Mouse (Mus musculus): ENCODE results near the gene Cela3b.

The Cela3b gene

DNA sequence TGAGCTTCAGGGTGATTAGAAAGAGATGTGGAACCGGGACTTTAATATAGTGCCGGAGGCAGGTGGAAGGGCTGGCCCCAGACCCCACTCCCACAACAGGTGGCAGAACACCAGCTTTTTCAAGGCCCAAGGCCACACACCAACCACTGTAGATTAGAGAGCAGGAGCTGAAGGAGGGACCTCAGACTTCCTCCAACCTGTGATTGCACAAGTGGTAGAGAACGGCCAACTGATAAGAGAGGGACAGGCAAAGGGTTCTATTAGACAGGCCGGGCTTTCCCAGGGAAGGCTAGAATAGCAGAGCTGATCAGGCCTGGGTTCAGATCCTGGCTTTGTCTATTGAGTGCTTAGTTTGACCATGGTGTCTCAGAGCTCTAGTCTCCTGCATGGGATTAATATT lies at the start of gene Cela3b:
Gene Cela3b (minus strand): TSS at position 39 of the 400 bp plus-strand sequence.
- no peak for DNase-seq

DNA sequence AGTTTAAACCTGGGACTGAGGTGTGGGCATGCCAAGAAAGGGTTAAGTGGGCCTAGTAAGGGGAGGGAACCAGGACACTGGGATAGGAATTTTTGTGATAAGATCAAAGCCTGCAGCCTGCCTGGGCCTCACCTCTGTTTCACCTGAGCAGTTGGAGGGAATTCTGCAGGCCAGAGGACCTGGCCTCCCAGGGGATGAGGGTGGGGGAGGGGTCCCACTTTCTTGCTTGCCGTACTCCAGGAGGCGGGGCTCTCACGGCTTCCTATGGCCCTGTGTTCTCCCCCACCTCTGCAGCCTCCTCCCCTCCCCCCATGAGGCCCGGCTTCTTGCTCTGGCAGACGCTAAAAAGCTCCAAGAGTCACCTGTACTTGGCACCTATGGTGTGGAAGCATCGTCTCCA lies 49.4 kb upstream of the Cela3b start:
- DNase-seq = peak; percentile 84 to 92

DNA sequence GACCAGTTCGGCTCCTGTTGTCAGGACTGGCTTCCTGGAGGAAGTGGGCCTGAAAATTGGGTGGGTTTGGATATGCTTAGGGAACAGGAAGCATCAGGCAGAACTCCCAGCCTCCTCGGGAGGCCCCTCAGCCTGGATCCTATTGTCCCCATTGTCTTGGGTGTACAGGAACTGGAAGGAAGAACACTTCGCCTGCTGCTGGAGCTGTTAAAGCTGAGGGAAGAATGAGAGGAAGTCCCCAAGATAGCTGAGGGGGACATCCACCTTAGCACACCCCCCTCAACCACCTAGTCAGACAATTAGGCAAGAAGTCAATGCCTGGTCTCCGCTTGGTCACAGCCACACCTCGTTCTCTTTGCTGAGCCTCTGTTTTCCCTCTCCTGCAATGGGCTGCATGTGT lies 48.0 kb upstream of the Cela3b start:
- DNase-seq = peak in 1 of 2 experiments; percentile 45

DNA sequence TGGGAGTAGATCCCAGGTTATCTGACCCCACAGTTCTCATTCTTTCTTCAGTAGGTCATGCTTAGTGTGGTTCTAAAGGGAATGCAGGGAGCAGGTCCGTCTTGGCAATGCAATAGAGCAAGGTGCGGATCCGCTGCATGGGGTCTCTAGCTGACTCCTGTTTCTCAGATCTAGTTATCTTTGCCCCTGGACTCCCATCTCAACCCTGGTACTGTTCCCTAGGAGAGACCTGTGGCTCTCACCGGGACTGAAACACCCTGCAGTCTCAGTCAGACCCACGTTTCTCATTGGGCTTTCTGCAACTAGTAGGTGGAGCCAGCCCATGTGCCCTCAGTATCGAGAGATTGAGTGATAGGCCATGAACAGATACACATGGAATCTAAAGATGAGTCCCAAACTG lies 47.3 kb upstream of the Cela3b start:
- DNase-seq = no peak

DNA sequence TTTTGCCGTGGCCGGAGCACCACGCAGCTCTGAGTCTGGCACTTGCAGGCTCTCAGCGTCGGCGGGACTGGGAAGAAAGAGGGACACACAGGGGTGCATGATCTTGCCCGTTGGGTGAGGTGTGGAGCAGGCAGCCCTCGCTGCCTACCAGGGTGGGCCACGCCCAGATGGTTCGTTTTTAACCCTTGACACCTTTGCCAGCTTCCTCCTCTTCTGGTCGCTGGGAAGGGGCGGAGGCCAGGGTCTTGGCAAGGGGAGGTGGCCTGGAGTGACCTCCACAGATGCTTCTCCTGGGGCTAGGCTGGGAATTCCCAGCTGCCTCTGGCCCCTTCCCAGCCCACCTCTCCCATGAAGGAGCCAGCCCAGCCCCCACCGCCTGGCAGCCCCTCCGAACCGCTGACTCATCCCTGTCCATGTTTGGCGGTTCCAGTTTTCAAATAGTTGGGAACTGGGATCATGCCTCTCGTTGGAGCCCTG lies 46.5 kb upstream of the Cela3b start:
- DNase-seq = peak; percentile 60 to 74

DNA sequence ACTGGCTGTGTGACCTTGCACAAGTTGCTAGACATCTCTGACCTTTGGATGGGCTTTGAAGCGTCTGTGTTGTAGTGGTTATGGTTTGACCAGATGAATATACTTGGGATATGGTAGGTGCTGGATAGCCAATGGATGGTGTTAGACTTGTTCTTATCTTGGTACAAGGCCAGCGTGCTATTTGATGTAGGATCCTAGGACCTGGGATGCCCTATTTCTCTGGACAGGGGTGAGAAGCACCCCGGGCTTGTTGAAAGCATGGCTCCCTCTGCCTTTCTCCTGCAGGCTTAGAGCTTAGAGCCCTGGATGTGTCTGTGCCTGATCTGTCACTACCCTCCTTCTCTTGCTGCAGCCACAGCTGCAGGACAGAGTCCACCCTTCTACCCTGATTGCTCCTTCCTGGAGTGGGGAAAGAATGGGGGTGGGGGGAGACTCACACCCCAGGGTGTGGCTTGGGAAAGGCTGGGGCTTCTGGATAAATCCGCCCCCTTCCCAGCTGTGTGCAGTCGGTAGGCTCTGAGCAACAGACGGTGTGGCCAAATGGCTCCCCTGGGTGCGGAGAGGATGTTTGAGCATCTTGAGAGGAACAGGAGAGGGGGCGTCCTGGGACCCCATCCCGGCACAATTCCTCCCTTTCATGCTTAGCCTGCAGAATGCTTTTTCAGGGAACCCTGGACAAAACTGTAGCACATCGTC lies 45.9 kb upstream of the Cela3b start:
- DNase-seq = peak; percentile 67 to 81

DNA sequence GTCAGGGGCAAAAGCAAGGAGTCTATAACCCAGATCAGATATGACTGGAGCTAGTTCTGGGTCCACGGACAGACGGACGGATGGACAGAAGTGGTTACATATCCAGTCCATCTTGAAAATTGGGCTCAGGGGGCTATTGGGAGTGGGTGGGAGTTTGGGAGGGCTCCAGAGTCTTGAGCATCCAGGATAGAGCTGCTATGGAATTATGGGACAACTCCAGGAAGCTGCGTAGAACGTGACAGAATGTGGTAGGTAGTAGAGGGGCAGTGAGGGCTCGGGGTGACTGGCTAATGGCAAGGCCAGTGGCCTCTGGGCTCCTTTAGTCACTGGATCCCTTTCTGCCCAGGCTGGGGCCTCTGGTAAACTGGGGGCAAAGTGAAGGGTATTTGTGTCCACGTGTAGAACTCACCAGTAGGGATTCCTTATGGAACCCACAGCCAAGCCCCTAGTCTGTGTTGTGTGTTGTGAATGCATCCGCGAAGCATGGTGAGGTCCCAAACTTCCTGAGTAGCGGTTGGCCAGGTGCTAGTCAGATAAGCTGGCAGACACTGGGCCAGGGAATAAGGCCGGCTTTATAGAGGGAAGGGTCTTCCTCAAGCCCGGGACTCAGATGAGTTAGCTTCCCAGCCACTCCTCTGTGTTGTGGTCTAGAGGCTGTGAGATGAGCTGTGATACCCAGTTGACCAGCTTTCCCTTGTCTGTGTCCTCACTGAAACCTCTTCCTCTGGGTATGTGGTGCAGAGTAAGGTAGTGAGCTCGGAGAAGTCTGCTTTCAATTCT lies 45.1 kb upstream of the Cela3b start:
- no peak for DNase-seq

DNA sequence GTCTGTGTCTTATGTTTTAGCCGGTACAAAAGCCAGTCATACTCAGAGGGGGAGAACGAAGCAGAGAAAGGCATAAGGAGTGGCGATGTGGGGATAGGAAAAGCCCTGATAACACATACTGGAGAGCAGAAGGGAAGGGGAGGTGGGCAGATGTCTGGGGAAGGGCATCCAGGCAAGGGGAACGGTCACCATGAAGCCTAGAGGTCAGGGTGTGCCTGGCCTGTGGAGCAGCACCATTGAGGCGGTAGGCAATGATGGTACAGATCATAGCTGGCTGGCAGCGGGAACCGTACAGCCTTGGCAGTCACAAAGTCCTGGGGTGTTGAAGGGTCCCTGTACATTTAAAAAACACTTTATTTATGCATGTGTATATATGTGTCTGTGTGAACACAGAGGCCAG lies 44.4 kb upstream of the Cela3b start:
- DNase-seq = no peak

DNA sequence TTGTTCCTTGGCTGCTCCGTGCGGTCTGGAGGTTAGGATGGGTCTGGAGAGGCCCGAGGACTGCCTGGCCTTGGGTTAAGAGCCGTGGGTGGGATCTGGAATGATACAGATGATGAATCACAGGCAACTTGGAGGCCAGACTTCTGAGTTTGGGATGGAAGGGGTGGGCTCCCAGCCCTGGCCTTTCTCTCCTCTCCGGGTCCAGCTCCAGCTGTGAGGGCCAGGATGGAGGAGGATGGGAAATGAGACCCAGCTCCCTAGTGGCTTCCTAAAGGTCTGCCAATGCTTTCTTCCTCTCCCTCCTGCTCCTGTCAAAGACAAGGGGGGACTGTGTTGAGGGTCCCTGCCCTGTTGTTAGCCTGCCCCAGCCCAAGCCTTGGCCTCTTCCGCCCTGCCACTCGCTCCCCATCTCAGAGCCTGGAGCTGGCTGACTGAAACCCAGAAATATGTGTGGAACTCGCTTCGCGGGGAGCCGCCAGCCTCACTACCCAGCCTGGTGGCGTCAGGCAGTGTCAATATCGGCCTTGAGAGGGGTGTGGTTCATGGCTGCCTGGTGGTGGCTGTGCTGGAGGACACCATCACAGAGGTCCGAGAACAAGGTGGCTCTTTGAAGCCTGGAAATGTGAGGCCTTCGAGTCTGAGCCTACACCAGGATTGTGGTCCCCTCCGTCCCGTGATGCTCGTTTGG lies 43.5 kb upstream of the Cela3b start:
- peak; percentile 37 to 56 for DNase-seq

DNA sequence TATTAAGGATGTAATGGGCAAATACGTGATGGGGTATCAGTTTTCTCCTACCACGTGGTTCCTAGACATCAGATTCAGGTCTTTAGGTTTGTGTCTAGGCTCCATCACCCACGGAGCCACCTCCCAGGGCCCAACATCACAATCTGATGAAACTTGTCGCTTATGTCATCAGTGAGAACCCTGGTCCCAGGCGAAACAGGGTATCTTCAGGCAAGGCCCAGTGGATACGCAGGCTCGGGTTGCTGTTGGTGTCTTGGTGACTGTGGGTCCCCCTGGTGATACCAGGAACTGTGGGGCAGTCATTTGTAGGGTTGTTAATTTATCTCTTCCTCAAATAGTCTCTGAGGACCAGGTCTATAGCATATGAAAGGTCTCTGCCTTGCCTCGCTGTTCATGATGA lies 42.9 kb upstream of the Cela3b start:
- DNase-seq = no peak

DNA sequence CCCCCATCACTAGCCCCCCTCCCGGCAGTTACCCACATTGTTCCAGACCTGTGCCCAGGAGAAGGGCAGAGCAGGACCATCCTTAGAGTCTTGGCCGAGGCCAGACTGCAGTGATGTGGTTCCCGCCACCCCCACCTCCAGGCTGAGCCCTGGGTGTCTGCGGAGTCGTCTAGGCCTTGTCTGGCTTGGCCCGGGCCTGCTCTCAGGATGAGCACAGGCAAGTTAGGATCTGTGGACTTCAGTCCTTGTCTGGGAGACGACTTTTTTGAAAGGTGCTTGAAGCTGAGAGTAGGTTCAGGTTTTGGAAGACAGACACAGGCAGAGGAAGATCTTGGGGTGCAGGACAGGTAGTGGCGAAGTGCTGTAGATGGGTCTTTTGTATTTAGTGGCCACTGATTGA lies 41.0 kb upstream of the Cela3b start:
- no peak for DNase-seq

DNA sequence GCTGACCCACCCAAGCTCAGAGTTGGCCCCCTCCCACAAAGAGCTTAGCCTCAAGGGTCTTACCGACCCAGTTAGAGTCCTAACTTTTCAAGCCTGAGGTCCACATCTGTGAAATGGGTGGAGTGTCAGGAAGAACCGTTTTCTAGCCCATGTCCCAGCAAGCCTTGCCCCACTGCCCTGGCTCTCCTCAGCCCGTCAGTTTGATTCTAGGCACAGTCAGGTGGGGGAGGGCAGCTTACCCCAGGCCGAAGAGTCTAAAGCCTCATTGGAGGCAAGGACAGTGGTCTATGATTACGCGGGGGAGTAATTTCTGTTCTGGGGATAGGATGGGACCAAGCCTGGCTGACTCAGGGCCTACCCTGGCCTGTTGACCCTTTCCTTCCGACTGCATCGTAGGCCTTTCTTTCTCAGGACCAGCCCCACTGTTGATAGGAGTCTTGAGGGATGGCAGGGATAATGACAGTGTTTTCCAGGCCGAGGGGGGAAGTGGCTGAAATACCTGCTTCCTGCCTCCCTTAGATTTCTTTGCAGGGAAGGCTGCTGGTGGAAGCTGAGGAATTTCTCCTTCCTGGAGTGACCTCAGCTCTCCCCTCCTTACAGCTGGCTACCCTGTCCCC lies 40.5 kb upstream of the Cela3b start:
- DNase-seq = peak; percentile 38 to 55

DNA sequence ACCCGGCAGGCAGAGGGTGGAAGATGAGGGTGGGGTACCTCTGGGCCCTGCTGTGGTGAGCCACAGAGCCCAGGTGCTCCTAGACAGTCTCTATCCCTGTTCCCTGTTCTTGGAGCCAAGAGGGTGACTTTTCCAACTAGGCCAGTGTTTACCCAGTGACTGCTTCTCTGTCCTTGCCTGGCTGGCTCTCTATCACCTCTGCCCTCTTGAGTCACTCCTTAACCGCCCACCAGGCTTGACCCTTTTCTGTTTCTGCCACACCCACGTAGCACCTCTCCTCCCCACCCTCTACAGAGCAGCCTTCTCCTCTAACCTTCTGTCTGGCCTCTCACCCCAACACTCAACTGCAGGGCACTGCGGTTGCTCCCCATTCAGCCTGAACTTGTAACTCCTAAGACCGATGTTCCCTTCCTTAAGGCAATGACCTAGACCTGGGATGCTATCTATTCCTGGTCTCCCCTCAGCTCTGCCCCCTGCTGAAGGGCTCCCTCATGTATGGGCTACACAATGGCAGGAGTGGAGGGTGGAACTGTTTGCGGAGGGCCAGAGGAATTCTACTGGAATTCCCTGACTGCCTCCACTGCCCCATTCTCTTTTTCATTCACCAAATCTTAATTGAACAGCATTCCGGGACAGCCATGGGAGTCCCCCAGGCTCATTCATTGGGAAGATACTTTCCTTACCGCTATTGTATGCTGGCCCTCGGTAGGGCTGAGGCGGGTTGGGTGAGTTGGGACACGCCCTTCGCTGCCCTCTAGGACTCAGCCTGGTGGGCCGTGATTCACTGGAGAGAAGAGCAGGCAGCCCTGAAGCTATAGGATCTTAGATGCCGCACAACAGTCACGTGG lies 39.7 kb upstream of the Cela3b start:
- DNase-seq = peak in 1 of 2 experiments; percentile 46

DNA sequence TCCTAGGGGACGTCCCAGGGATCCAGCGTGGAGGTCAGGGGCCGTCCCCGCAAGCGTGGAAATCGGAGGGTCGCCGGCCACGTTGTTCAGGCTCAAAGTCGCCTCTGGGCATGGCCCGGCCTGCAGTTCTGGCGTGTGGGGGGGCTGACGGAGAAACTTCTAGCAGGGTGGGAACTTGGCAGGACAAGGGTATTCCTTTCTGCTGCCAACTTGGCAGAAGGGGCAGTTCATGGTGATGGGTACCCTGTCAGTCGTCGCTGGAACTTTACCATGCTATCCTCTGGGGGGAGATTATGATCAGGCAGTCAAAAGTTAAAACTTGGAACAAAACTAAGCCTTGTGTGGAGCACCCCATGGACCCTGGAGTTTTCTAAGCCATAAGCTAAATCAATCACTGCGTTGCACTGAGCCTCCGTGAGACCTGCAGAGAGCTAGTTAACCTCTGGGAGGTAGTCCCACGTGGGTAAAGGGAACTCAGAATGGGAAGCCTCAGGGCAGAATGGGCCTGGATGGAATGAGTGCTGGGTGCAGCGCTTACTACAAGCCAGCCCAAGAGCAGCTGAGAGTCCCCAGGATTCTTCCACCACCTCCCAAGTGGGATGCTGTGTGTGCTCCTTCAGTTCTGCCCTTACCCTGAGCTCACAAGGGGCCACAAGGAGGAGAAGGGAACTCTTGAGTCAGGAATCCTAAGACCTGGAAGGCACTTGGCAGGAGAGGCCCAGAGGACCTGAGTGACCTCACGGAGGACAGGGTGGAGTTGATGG lies 38.9 kb upstream of the Cela3b start:
- peak in 1 of 2 experiments; percentile 64 for DNase-seq

DNA sequence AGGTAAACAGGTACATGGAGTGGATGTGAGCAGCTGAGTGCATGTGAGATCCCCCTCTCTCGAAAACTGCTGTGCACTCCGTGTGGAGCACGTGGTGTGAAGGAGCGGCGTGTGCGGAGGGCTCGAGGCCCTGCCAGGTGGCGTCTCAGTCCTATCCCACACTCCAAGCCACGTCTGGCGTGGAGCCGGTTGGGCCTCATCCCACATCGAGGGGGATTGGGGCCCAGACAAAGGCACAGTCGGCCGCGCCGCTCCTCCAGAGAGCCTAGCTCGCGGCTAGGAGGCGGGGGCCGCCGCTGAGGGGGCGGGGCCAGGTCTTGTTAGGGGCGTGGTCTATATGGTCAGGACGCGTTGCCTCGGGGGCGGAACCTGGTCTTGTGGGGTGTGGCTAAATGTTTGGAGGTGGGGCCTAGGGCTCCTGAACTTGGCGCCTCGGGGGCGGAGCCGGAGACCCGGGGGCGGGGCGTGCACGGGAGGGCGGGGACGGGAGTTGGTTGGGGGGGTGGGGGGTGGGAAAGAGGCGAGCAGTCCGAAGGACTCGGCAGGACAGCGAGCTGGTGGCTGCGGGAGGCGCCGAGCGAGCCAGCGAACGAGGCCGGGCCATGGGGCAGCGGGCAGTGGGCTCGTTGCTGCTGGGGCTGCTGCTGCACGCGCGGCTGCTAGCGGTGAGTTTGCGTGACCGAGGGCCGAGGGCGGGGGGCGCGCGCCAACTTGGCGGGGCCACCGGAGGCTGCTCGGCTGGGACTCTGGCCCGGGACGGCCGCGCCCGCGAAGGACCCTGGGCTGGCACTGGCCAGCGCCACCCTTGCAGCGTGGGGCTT lies 38.1 kb upstream of the Cela3b start, which contains the start of gene Hspg2:
Gene Hspg2 (plus strand): TSS at position 510 of the 821 bp plus-strand sequence.
- DNase-seq = peak; percentile 100

DNA sequence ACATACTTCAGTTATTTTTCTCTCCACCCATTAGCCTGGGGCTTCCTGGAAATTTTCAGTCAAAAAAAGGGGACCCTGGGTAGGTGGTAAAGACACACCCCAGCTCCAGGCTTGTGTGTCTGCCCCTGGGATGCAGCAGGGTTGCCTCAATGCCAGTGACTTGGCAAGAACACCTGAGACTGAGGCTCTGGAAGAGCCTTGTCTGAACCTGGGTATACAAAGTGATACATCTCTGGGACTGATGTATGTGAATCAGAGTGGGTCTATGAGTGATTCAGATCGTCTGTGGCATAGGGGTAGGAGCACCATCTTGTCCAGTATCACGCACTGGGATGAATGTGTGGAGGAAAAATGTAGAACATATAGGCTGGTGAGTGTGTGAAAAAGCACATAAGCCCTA lies 37.2 kb upstream of the Cela3b start:
- DNase-seq = no peak

DNA sequence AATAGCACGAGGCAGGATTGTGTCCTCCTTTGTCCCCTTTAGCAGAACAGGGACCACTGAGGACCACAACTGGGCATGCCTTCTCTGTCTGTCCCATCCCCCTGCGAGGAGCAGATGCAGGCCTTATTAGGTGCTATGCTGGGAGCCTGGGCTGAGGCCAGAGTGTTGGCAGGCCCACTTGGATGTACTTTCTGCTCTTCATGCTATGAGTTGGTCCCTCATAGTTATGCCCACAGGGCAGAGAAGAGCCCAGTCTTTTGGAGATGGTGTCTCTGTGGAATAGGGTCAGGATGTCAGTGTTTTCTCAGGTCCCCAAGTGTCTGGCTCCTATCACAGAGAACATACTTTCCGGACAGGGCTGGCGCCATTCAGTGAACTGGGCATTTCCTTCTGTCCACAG lies 36.7 kb upstream of the Cela3b start:
- no peak for DNase-seq

DNA sequence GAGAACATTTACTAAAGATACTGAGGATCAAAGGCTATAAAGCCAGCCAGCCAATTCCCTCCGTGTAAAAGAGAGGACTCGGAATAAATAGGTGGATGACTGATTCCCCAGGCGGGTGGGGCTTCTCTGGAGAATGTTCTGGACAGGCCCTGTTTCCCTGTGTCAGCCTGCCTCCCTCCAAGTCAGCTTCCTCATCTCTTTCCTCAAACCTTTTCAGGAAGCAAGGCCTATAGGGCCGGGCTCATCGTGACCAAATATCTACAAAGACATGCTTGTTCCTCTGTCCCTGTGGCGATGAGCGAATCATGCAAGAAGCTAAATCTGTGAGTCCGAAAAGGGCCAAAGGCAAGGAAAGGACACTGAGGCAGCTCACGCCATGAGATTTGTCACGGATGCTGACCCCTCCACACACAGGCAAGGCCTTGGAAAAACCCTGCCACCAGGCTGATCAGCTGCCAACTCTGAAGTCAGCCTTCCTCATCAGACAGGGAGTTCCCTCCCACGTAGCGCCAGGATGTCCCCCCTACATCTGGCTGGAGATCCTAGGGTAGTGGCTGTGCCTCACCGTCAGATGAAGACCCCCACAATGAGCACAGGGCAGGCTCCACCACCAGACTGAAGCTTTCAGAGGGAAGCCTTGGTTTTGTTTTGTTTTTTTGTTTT lies 34.9 kb upstream of the Cela3b start:
- peak; percentile 36 to 59 for DNase-seq

DNA sequence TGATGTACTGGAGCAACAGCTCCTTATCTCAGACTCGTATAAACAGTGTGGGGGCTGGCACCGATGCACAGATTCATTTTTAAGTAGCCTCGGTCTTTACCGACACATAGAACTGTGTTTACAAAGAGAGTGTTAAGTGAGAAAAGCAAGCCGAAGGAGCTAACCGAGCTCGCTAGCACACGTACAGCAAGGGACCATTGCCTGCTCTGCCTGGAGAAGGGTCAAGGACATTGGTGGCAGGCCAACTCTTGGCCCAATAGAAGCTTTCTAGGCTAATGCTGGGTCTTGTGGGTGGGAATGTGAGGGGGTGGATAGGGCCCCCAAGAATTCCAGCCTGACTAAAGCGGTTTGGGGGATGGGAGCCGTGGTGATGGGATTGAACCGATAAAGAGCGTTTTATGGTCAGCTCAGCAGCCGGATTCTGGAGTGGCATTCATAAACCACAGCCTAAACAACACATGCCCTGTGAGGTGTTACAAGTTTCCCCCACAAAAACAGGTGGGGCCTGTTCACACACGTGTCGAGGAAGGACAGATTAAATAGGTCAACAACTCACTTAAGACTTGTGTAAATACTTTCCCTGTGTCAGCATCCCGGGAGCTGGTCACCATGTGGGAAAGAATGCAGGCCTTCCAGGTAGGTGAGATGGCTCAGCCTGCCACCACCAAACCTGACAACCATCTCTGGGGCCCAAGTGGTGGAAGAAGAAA lies 31.8 kb upstream of the Cela3b start:
- no peak for DNase-seq

Measured in kidney, postnatal 4 days (tissue).